Mouse (Mus musculus) stomach, embryonic 14.5 days (tissue): Measurements from ENCODE around the gene Pde4b. TPM values are rescaled to one million over a fixed set of nuclear protein-coding genes. Genes with fewer than 3 reads are reported as not detected.

Experiments used
- ATAC-seq: fragments of 200-750 bp; cut with Nextera tagmentation; 2 replicates; pipeline ENCODE4 v1.8.0; 2017; ENCODE audit warnings: low read depth, moderate TSS enrichment; ENCODE audit not compliant: insufficient number of reproducible peaks, insufficient read depth, low FRiP score
- H3K27ac ChIP-seq: fragments of 300-500 bp; sonication (generic); 2 replicates; pipeline ENCODE4 v1.5.1; 2014; ENCODE audit warnings: mild to moderate bottlenecking, low read length, moderate library complexity, mixed read lengths
- H3K27me3 ChIP-seq: fragments of 300-500 bp; sonication (generic); 2 replicates; pipeline ENCODE4 v1.6.1; 2014; ENCODE audit warnings: low read length, control low read depth, mixed read lengths; ENCODE audit not compliant: control insufficient read depth, insufficient read depth
- H3K36me3 ChIP-seq: fragments of 300-500 bp; sonication (generic); 2 replicates; pipeline ENCODE4 v1.6.1; 2014; ENCODE audit warnings: mild to moderate bottlenecking, control low read depth, low read length, moderate library complexity, mixed read lengths; ENCODE audit not compliant: control insufficient read depth, insufficient read depth
- H3K4me1 ChIP-seq: fragments of 300-500 bp; sonication (generic); 2 replicates; pipeline ENCODE4 v1.6.1; 2014; ENCODE audit warnings: low read length, control low read depth, mixed read lengths; ENCODE audit not compliant: control insufficient read depth, insufficient read depth
- H3K4me2 ChIP-seq: fragments of 300-500 bp; sonication (generic); replicated peaks from 2 replicates; pipeline ENCODE4 v1.6.1; 2014; ENCODE audit warnings: low read depth, low read length, control low read depth
- H3K4me3 ChIP-seq: fragments of 300-500 bp; sonication (generic); 2 replicates; pipeline ENCODE4 v1.5.1; 2014; ENCODE audit warnings: low read depth, low read length, control low read depth
- H3K9ac ChIP-seq: fragments of 300-500 bp; sonication (generic); replicated peaks from 2 replicates; pipeline ENCODE4 v1.6.1; 2014; ENCODE audit warnings: low read depth, mild to moderate bottlenecking, control low read depth, low read length, moderate library complexity, mixed read lengths
- H3K9me3 ChIP-seq: fragments of 300-500 bp; sonication (generic); 2 replicates; pipeline ENCODE4 v1.6.1; 2016; ENCODE audit warnings: low read depth, low read length, control low read depth; ENCODE audit not compliant: control insufficient read depth
- WGBS: fragments of 180-500 bp; shearing (Covaris S2); extraction: QIAGEN DNeasy Blood & Tissue Kit; methylation state at CpG from one replicate; pipeline ENCODE4 v1.1.7; 2014; 5-methylcytosine and 5-hydroxymethylcytosine counted together
- polyA plus RNA-seq: library from polyadenylated mRNA; unstranded; fragments of >200 nt; fragmentation: Nextera tagmentation; extraction: Ambion mirVana; gene quantifications from 2 replicates; pipeline ENCODE4 v1.2.1, GENCODE M21; 2014

The Pde4b gene
- polyA plus RNA-seq, 1 experiment from 2014 or later, result 16.5 TPM

GRCm38 (mm10) chr4:102368105-102368735 lies 280.9 kb downstream of the Pde4b start:
- no peaks in the 10 kb centered on the region for H3K36me3 ChIP-seq
- WGBS, result 50% methylated on average over 9 of the region's 9 CpGs
- H3K4me1 ChIP-seq, result no peaks in the 10 kb centered on the region
- no peak overlapping the region for H3K4me2 ChIP-seq
- no peak overlapping the region for H3K4me3 ChIP-seq
- H3K9ac ChIP-seq, result no peak overlapping the region
- no peaks in the 10 kb centered on the region for H3K9me3 ChIP-seq
- H3K27ac ChIP-seq, result no peak overlapping the region
- H3K27me3 ChIP-seq, result no peaks in the 10 kb centered on the region
- ATAC-seq, result no peak

GRCm38 (mm10) chr4:102374614-102375013 lies 287.3 kb downstream of the Pde4b start:
- no peak overlapping the region for H3K9ac ChIP-seq
- WGBS, result 49% methylated on average over 5 of the region's 5 CpGs
- H3K9me3 ChIP-seq, result no peaks in the 10 kb centered on the region
- no peak overlapping the region for H3K4me2 ChIP-seq
- no peak overlapping the region for H3K27ac ChIP-seq
- H3K27me3 ChIP-seq, result no peaks in the 10 kb centered on the region
- H3K36me3 ChIP-seq, result no peaks in the 10 kb centered on the region
- H3K4me1 ChIP-seq, result no peaks in the 10 kb centered on the region
- no peak for ATAC-seq
- H3K4me3 ChIP-seq, result no peak overlapping the region

GRCm38 (mm10) chr4:102382763-102383505 lies 295.6 kb downstream of the Pde4b start:
- no peak overlapping the region for H3K4me3 ChIP-seq
- no peaks in the 10 kb centered on the region for H3K36me3 ChIP-seq
- no peaks in the 10 kb centered on the region for H3K27me3 ChIP-seq
- WGBS, result 49% methylated on average over 1 of the region's 1 CpGs
- H3K4me1 ChIP-seq, result no peaks in the 10 kb centered on the region
- no peaks in the 10 kb centered on the region for H3K9me3 ChIP-seq
- no peak overlapping the region for H3K27ac ChIP-seq
- H3K9ac ChIP-seq, result no peak overlapping the region
- no peak for ATAC-seq
- H3K4me2 ChIP-seq, result no peak overlapping the region

GRCm38 (mm10) chr4:102393605-102394004 lies 306.3 kb downstream of the Pde4b start:
- H3K9me3 ChIP-seq, result no peaks in the 10 kb centered on the region
- no peak overlapping the region for H3K4me3 ChIP-seq
- H3K27ac ChIP-seq, result no peak overlapping the region
- WGBS, result 74% methylated on average over 2 of the region's 2 CpGs
- no peaks in the 10 kb centered on the region for H3K4me1 ChIP-seq
- H3K27me3 ChIP-seq, result no peaks in the 10 kb centered on the region
- H3K36me3 ChIP-seq, result no peaks in the 10 kb centered on the region
- no peak overlapping the region for H3K4me2 ChIP-seq
- no peak overlapping the region for H3K9ac ChIP-seq
- no peak for ATAC-seq

- H3K9ac ChIP-seq, result no peak overlapping the region
- H3K4me2 ChIP-seq, result no peak overlapping the region
- no peak for ATAC-seq
- WGBS, result 86% methylated on average over 4 of the region's 4 CpGs
- no peaks in the 10 kb centered on the region for H3K4me1 ChIP-seq
- H3K36me3 ChIP-seq, result no peaks in the 10 kb centered on the region
- H3K9me3 ChIP-seq, result no peaks in the 10 kb centered on the region
- H3K27ac ChIP-seq, result no peak overlapping the region
- no peaks in the 10 kb centered on the region for H3K27me3 ChIP-seq
- no peak overlapping the region for H3K4me3 ChIP-seq
Measured at GRCm38 (mm10) chr4:102397334-102397733, 310.0 kb downstream of the Pde4b start.

- 94% methylated on average over 1 of the region's 1 CpGs for WGBS
- ATAC-seq, result no peak
- H3K27ac ChIP-seq, result no peak overlapping the region
- no peaks in the 10 kb centered on the region for H3K36me3 ChIP-seq
- H3K4me1 ChIP-seq, result no peaks in the 10 kb centered on the region
- H3K4me2 ChIP-seq, result no peak overlapping the region
- H3K9ac ChIP-seq, result no peak overlapping the region
- H3K9me3 ChIP-seq, result no peaks in the 10 kb centered on the region
- H3K4me3 ChIP-seq, result no peak overlapping the region
- no peaks in the 10 kb centered on the region for H3K27me3 ChIP-seq
Measured at GRCm38 (mm10) chr4:102398512-102398911, 311.2 kb downstream of the Pde4b start.

GRCm38 (mm10) chr4:102406848-102407247 lies 319.5 kb downstream of the Pde4b start:
- no peak overlapping the region for H3K4me3 ChIP-seq
- ATAC-seq, result no peak
- no peaks in the 10 kb centered on the region for H3K36me3 ChIP-seq
- H3K4me2 ChIP-seq, result no peak overlapping the region
- H3K27ac ChIP-seq, result no peak overlapping the region
- H3K9me3 ChIP-seq, result no peaks in the 10 kb centered on the region
- H3K9ac ChIP-seq, result no peak overlapping the region
- no peaks in the 10 kb centered on the region for H3K27me3 ChIP-seq
- H3K4me1 ChIP-seq, result peaks cover 7% of the 10 kb centered on the region
- 33% methylated on average over 3 of the region's 3 CpGs for WGBS

GRCm38 (mm10) chr4:102408132-102408531 lies 320.8 kb downstream of the Pde4b start:
- Histone ChIP-seq H3K4me3 (no peak overlapping the region), H3K27me3 (no peaks in the 10 kb centered on the region), H3K36me3 (no peaks in the 10 kb centered on the region), H3K4me1 (peaks cover 7% of the 10 kb centered on the region), H3K4me2 (no peak overlapping the region), H3K9me3 (no peaks in the 10 kb centered on the region), H3K27ac (peak overlapping the region; percentile 55; the same call in 1 of the 2 replicates), H3K9ac (no peak overlapping the region)
- ATAC-seq, result no peak
- 34% methylated on average over 2 of the region's 2 CpGs for WGBS
